Mouse (Mus musculus) lung, postnatal 0 days (tissue): ENCODE data around the gene Glycam1.

ENCODE experiments used
- CTCF ChIP-seq: IDR thresholded peaks from 2 replicates; pipeline ENCODE4 v1.5.1; 2016; ENCODE audit warnings: antibody characterized with exemption, mild to moderate bottlenecking
- EP300 ChIP-seq: IDR thresholded peaks from 2 replicates; pipeline ENCODE4 v1.6.1; 2016; ENCODE audit warnings: antibody characterized with exemption, mild to moderate bottlenecking, control low read depth

- TF ChIP-seq CTCF (no peak), EP300 (no peak)
Observed at GRCm38 (mm10) chr15:103590779-103591178, 25.9 kb upstream of the Glycam1 start.
